Mouse (Mus musculus): ENCODE results near the gene Gm4301. TPM values are rescaled to one million over a fixed set of nuclear protein-coding genes. Genes with fewer than 3 reads are reported as not detected.
A peak's percentile ranks its signal among the peaks of the same experiment; 100 is the strongest.
"Not testable (repeated sequence)": the region's sequence is repeated elsewhere in the genome, so short reads cannot be mapped to it uniquely, and the experiment has no call there.

The Gm4301 gene
- not detected for total RNA-seq (2021)
- long read RNA-seq, experiment 1, result 0 reads
- long read RNA-seq, experiment 2, result 0 reads

DNA sequence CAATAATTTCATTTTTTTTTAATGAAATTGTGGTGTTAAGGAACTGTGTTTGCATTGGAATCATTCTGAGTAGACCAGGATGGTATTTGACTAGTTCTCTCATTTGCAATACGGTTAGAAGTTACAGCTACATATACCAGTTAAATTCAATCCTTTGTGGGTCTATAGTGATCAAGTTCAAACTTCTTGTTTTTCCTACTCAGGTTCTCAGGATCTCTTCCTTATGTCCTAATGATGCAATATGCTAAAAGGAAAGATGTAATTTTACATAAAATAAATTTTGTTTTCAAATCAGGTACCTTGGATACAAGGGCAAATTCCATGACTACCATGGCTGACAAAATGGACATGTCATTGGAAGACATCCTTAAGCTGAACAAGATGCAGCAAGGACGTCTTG, at the start of gene Gm4301:
Gene Gm4301, plus strand, starts transcription at position 301 of the 400 bp plus-strand sequence.
- not testable (repeated sequence) for DNase-seq (ENCODE audit: low spot score in 2 of 2)

DNA sequence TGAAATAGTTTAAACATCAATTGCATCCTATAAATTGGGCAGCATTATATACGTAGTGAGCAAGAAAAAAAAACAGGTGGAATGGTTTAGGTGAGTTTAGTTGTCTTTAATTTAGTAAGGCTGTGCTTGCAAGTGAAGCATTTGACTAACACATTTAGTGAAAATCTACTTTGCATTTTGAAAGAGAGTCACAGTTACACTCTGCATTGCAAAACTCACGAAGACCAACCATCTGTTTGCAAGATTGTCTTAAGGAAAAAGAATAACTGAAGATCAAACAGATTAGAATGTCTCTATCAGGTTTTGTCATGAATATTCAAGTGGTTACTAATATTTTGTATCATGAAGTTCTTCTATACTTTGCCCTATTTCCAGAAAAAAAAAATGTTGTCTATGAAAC, 39.4 kb upstream of the Gm4301 start:
- DNase-seq (ENCODE audit: low spot score in 2 of 2), result no peak

DNA sequence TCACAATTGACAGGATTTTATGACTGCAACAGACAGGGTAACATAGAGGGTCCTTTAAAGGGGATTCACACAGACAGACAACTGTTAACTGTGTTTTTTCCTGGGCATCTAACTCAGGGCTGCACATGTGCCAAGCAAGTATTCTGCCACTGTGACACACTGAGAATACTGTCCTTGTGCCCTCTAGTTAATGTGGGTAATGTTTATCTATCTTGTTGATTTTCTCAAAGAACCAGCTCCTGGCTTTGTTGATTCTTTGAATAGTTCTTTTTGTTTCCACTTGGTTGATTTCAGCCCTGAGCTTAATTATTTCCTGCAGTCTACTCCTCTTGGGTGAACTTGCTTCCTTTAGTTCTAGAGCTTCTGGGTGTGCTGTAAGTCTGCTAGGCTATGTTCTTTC, 35.4 kb upstream of the Gm4301 start:
- DNase-seq (ENCODE audit: low spot score in 2 of 2), result not testable (repeated sequence)

DNA sequence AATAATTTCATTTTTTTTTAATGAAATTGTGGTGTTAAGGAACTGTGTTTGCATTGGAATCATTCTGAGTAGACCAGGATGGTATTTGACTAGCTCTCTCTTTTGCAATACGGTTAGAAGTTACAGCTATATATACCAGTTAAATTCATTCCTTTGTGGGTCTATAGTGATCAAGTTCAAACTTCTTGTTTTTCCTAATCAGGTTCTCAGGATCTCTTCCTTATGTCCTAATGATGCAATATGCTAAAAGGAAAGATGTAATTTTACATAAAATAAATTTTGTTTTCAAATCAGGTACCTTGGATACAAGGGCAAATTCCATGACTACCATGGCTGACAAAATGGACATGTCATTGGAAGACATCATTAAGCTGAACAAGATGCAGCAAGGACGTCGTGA, 5.1 kb downstream of the Gm4301 start, which contains the start of gene Gm4302:
Gene Gm4302, plus strand, starts transcription at position 301 of the 400 bp plus-strand sequence.
- not testable (repeated sequence) for DNase-seq (ENCODE audit: low spot score in 2 of 2)

GRCm38 (mm10) chr10:100345672-100346071, 10.2 kb downstream of the Gm4301 start, which contains the start of gene Gm4303:
Gene Gm4303, plus strand, starts transcription at chr10:100345972.
- DNase-seq (ENCODE audit: low spot score in 2 of 2), result not testable (repeated sequence)

DNA sequence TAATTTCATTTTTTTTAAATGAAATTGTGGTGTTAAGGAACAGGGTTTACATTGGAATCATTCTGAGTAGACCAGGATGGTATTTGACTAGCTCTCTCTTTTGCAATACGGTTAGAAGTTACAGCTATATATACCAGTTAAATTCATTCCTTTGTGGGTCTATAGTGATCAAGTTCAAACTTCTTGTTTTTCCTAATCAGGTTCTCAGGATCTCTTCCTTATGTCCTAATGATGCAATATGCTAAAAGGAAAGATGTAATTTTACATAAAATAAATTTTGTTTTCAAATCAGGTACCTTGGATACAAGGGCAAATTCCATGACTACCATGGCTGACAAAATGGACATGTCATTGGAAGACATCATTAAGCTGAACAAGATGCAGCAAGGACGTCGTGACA, 15.3 kb downstream of the Gm4301 start, which contains the start of gene Gm4305:
Gene Gm4305, plus strand, starts transcription at position 301 of the 400 bp plus-strand sequence.
- not testable (repeated sequence) for DNase-seq (ENCODE audit: low spot score in 2 of 2)

DNA sequence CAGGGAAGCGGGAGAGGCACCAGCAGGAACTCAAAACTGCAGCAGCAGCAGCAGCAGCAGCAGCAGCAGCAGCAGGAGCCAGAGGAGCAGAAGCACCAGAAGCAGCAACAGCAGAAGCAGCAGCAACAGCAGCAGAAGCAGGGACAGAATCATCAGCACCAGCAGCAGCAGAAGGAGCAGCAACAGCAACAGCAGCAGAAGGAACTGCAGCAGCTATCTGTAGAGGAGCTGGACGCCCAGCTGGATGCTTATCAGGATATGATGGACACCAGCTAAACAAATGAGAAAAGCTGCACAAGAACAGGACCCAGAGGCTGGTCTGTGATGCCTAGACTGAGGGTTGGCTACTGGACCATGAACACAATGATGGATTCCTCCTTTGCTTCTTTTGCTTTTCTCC, 21.4 kb downstream of the Gm4301 start:
- DNase-seq (ENCODE audit: low spot score in 2 of 2), result peak; percentile 13 to 22

DNA sequence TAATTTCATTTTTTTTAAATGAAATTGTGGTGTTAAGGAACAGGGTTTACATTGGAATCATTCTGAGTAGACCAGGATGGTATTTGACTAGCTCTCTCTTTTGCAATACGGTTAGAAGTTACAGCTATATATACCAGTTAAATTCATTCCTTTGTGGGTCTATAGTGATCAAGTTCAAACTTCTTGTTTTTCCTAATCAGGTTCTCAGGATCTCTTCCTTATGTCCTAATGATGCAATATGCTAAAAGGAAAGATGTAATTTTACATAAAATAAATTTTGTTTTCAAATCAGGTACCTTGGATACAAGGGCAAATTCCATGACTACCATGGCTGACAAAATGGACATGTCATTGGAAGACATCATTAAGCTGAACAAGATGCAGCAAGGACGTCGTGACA, 25.6 kb downstream of the Gm4301 start, which contains the start of gene Gm4307:
Gene Gm4307, plus strand, starts transcription at position 301 of the 400 bp plus-strand sequence.
- DNase-seq (ENCODE audit: low spot score in 2 of 2), result not testable (repeated sequence)

DNA sequence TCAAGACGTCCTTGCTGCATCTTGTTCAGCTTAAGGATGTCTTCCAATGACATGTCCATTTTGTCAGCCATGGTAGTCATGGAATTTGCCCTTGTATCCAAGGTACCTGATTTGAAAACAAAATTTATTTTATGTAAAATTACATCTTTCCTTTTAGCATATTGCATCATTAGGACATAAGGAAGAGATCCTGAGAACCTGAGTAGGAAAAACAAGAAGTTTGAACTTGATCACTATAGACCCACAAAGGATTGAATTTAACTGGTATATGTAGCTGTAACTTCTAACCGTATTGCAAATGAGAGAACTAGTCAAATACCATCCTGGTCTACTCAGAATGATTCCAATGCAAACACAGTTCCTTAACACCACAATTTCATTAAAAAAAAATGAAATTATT, 47.0 kb downstream of the Gm4301 start, which contains the start of gene Gm4312:
Gene Gm4312, minus strand, starts transcription at position 101 of the 400 bp plus-strand sequence.
- not testable (repeated sequence) for DNase-seq (ENCODE audit: low spot score in 2 of 2)

Other genes with a start within 250 kb of the Gm4301 start
- not detected for gene Gm4302, start 5.2 kb downstream of the Gm4301 start, total RNA-seq (2021)
- gene Gm4303, start 10.3 kb downstream of the Gm4301 start, total RNA-seq (2021), result not detected
- gene Gm4305, start 15.4 kb downstream of the Gm4301 start, total RNA-seq (2021), result not detected
- gene Gm4307, start 25.7 kb downstream of the Gm4301 start, total RNA-seq (2021), result not detected
- gene Gm4312, start 46.9 kb downstream of the Gm4301 start, total RNA-seq (2021), result not detected
- 10 to 100 TPM; 17.8 to 18.3 TPM for gene Tmtc3, start 151.7 kb downstream of the Gm4301 start, total RNA-seq (2021)
- gene Cep290, start 151.9 kb downstream of the Gm4301 start, total RNA-seq (2021), result 1 to 10 TPM; 6.0 to 6.6 TPM

All from adrenal gland, adult 18-20 months (tissue).